Mouse (Mus musculus) CH12.LX (cell line): ENCODE measurements around the gene Olfr221. TPM values are rescaled to one million over a fixed set of nuclear protein-coding genes. Genes with fewer than 3 reads are reported as not detected.
A peak's percentile ranks its signal among the peaks of the same experiment; 100 is the strongest.

Experiments used
- DNase-seq: peaks from one replicate; pipeline ENCODE4 v3.0.0-alpha.2; 2013; ENCODE audit errors: extremely low read depth
- H3K27ac ChIP-seq: 2 replicates; pipeline ENCODE4 v1.5.1; 2012; ENCODE audit warnings: low read depth, mild to moderate bottlenecking, control low read depth, moderate library complexity; ENCODE audit not compliant: insufficient read depth
- H3K27me3 ChIP-seq: replicated peaks from 2 replicates; pipeline ENCODE3; 2012; ENCODE audit warnings: inconsistent platforms
- H3K36me3 ChIP-seq, 2 experiments: replicated peaks in 1 of 2; 2 replicates each; pipeline versions ENCODE3 to v1.6.1; 2012; ENCODE audit warnings: inconsistent platforms in 1 of 2, low read length in 1 of 2, mild to moderate bottlenecking in 1 of 2, mixed read lengths in 1 of 2, moderate library complexity in 1 of 2; ENCODE audit not compliant: control insufficient read depth in 1 of 2, insufficient read depth in 1 of 2
- H3K4me1 ChIP-seq, 2 experiments: 2 replicates each; pipeline ENCODE4 v1.6.1; 2012; ENCODE audit warnings: inconsistent platforms in 1 of 2, moderate library complexity in 1 of 2; ENCODE audit not compliant: insufficient read depth in 2 of 2, control insufficient read depth in 1 of 2
- H3K4me2 ChIP-seq: 2 replicates; pipeline ENCODE4 v1.6.1; 2012; ENCODE audit warnings: low read depth, mild to moderate bottlenecking, control low read depth; ENCODE audit not compliant: poor library complexity, insufficient read depth, severe bottlenecking
- H3K4me3 ChIP-seq, 3 experiments: fragments of 150-350 bp in 1 of 3; sonication (generic) in 1 of 3; replicated peaks in 1 of 3; 2 replicates each; pipeline versions ENCODE3 to v1.5.1; 2011 to 2012; ENCODE audit warnings: low read depth in 2 of 3, low read length in 2 of 3, mild to moderate bottlenecking in 2 of 3, moderate library complexity in 2 of 3, control low read depth in 1 of 3, improper control_type of control experiment in 1 of 3, inconsistent platforms in 1 of 3, mixed read lengths in 1 of 3; ENCODE audit not compliant: poor library complexity in 1 of 3
- H3K79me2 ChIP-seq: replicated peaks from 2 replicates; pipeline ENCODE4 v1.6.1; 2012; ENCODE audit warnings: mild to moderate bottlenecking, moderate library complexity; ENCODE audit not compliant: control insufficient read depth, poor library complexity, insufficient read depth, severe bottlenecking; ENCODE audit errors: extremely low read depth
- H3K9ac ChIP-seq: 2 replicates; pipeline ENCODE4 v1.6.1; 2012; ENCODE audit warnings: low read depth, mild to moderate bottlenecking, control low read depth, moderate library complexity; ENCODE audit not compliant: insufficient read depth
- H3K9me3 ChIP-seq: replicated peaks from 2 replicates; pipeline ENCODE3; 2012; ENCODE audit warnings: low read length, inconsistent platforms, mixed read lengths
- BHLHE40 ChIP-seq: IDR thresholded peaks from 2 replicates; pipeline ENCODE4 v1.6.1; 2011; ENCODE audit warnings: mild to moderate bottlenecking, low read depth, low read length, improper control_type of control experiment
- CHD1 ChIP-seq: IDR thresholded peaks from 2 replicates; pipeline ENCODE4 v1.6.1; 2012; ENCODE audit warnings: low read depth, low read length, improper control_type of control experiment, inconsistent platforms
- CTCF ChIP-seq, 2 experiments: IDR thresholded peaks in 1 of 2; conservative IDR thresholded peaks in 1 of 2; 2 replicates each; pipeline ENCODE4 v1.5.1; 2011 to 2012; ENCODE audit warnings: low read depth in 2 of 2, low read length in 2 of 2, improper control_type of control experiment in 1 of 2, inconsistent platforms in 1 of 2, mild to moderate bottlenecking in 1 of 2, moderate library complexity in 1 of 2
- E2F4 ChIP-seq: IDR thresholded peaks from 2 replicates; pipeline ENCODE4 v1.6.1; 2011; ENCODE audit warnings: low read depth, low read length, improper control_type of control experiment; ENCODE audit not compliant: insufficient replicate concordance
- EP300 ChIP-seq: IDR thresholded peaks from 2 replicates; pipeline ENCODE4 v1.6.1; 2011; ENCODE audit warnings: low read length, improper control_type of control experiment
- IRF4 ChIP-seq: IDR thresholded peaks from 2 replicates; pipeline ENCODE4 v1.6.1; 2014; ENCODE audit warnings: low read depth, mild to moderate bottlenecking, inconsistent platforms, low read length, improper control_type of control experiment
- JUN ChIP-seq: IDR thresholded peaks from 2 replicates; pipeline ENCODE4 v1.6.1; 2011; ENCODE audit warnings: low read depth, mild to moderate bottlenecking, low read length, improper control_type of control experiment, moderate library complexity; ENCODE audit not compliant: insufficient read depth
- MAFK ChIP-seq: IDR thresholded peaks from 2 replicates; pipeline ENCODE4 v1.6.1; 2011; ENCODE audit warnings: low read length, improper control_type of control experiment; ENCODE audit not compliant: insufficient replicate concordance
- MXI1 ChIP-seq: IDR thresholded peaks from 2 replicates; pipeline ENCODE4 v1.6.1; 2011; ENCODE audit warnings: mild to moderate bottlenecking, low read depth, low read length, improper control_type of control experiment
- NELFE ChIP-seq: IDR thresholded peaks from 2 replicates; pipeline ENCODE4 v1.6.1; 2011; ENCODE audit warnings: low read depth, low read length, improper control_type of control experiment
- PAX5 ChIP-seq: IDR thresholded peaks from 2 replicates; pipeline ENCODE4 v1.6.1; 2012; ENCODE audit warnings: low read length, inconsistent platforms, mixed read lengths
- RAD21 ChIP-seq: IDR thresholded peaks from 2 replicates; pipeline ENCODE4 v1.6.1; 2011; ENCODE audit warnings: low read depth, mild to moderate bottlenecking, low read length, improper control_type of control experiment, moderate library complexity
- SIN3A ChIP-seq: IDR thresholded peaks from 2 replicates; pipeline ENCODE4 v1.6.1; 2012; ENCODE audit warnings: low read length, improper control_type of control experiment, inconsistent platforms
- SMC3 ChIP-seq: IDR thresholded peaks from 2 replicates; pipeline ENCODE4 v1.6.1; 2011; ENCODE audit warnings: low read depth, low read length, improper control_type of control experiment
- USF2 ChIP-seq: conservative IDR thresholded peaks from 2 replicates; pipeline ENCODE4 v1.6.1; 2011; ENCODE audit warnings: low read depth, low read length, improper control_type of control experiment
- ZNF384 ChIP-seq: IDR thresholded peaks from 2 replicates; pipeline ENCODE4 v1.6.1; 2012; ENCODE audit warnings: low read depth, low read length, improper control_type of control experiment, inconsistent platforms
- dilution Hi-C: fragments of 300-500 bp; cut with MboI; formaldehyde crosslinking; loops from 2 replicates; pipeline ENCODE4 v1.14.3; 2020; ENCODE audit warnings: low sequenced_read_pairs; ENCODE audit not compliant: extremely low pct_unique_long_range_greater_than_20kb, extremely low pct_ligation_motif_present
- in situ Hi-C: fragments of 300-500 bp; cut with MboI; formaldehyde crosslinking; loops from 3 replicates; pipeline ENCODE4 v1.14.3; 2019; ENCODE audit warnings: low sequenced_read_pairs, low pct_ligation_motif_present, low pct_unique_long_range_greater_than_20kb, mixed read lengths
- polyA plus RNA-seq: library from polyadenylated mRNA; unstranded; fragments of >175 nt; gene quantifications from 2 replicates; pipeline ENCODE4 v1.2.1, GENCODE M21; 2012; ENCODE audit warnings: low read depth; ENCODE audit not compliant: insufficient read length
- total RNA-seq, 2 experiments: library from RNA; depleted of rRNA; stranded (reverse); fragments of 300-350 nt in 1 of 2; fragments of >200 nt in 1 of 2; gene quantifications; 2 replicates each; pipeline ENCODE4 v1.2.3; 2012 to 2014

Gene Olfr221
- total and polyA plus RNA-seq, 3 experiments, result not detected

- no peak overlapping the region for H3K4me3 ChIP-seq
- H3K9me3 ChIP-seq, result no peaks in the 10 kb centered on the region
- in situ Hi-C loops, result no loop called here
- H3K4me2 ChIP-seq, result no peak overlapping the region
- DNase-seq, result no peak
- no peak for TF ChIP-seq IRF4
- TF ChIP-seq E2F4, result no peak
- no peak for TF ChIP-seq JUN
- TF ChIP-seq BHLHE40, result no peak
- no peak for TF ChIP-seq ZNF384
- TF ChIP-seq USF2, result no peak
- TF ChIP-seq CHD1, result no peak
- TF ChIP-seq MXI1, result no peak
- no peak for TF ChIP-seq EP300
- TF ChIP-seq NELFE, result no peak
- TF ChIP-seq SIN3A, result no peak
- TF ChIP-seq PAX5, result no peak
- peaks cover 0 to under 1% of the 10 kb centered on the region in 2 experiments for H3K36me3 ChIP-seq
- peaks cover 0 to 3% of the 10 kb centered on the region in 2 experiments; a peak in 1 of 4 replicates for H3K4me1 ChIP-seq
- H3K27ac ChIP-seq, result no peak overlapping the region
- H3K27me3 ChIP-seq, result peaks cover 2% of the 10 kb centered on the region
- dilution Hi-C loops, result no loop called here
- no peak overlapping the region for H3K9ac ChIP-seq
- H3K79me2 ChIP-seq, result no peaks in the 10 kb centered on the region
Measured at GRCm38 (mm10) chr14:51996866-51997265, 45.4 kb downstream of the Olfr221 start.

- TF ChIP-seq RAD21, result peak; percentile 30
- TF ChIP-seq USF2, result no peak
- peak; percentile 48 for TF ChIP-seq SMC3
- peak; percentile 74 for TF ChIP-seq ZNF384
- no peak for TF ChIP-seq SIN3A
- no peak for TF ChIP-seq NELFE
- no peak for TF ChIP-seq IRF4
- peak; percentile 31 to 65; a peak in 2 of 4 replicates for TF ChIP-seq CTCF (conservative IDR thresholded peaks at IDR 0.05 in 1 of 2, IDR thresholded peaks at IDR 0.05 in 1 of 2; ENCODE audit: low read depth in 2 of 2, low read length in 2 of 2)
- no peak for TF ChIP-seq MAFK
- TF ChIP-seq, all 38 proteins: peak for 4
- Histone ChIP-seq H3K4me3 (no peak overlapping the region), H3K27ac (no peak overlapping the region), H3K4me1 (peaks cover 0 to 3% of the 10 kb centered on the region in 2 experiments; a peak in 1 of 4 replicates), H3K27me3 (peaks cover 2% of the 10 kb centered on the region), H3K9me3 (no peaks in the 10 kb centered on the region), H3K4me2 (no peak overlapping the region), H3K79me2 (no peaks in the 10 kb centered on the region), H3K36me3 (no peaks in the 10 kb centered on the region), H3K9ac (no peak overlapping the region)
- DNase-seq, result no peak
- in situ Hi-C loops, result no loop called here
- dilution Hi-C loops, result no loop called here
Measured at GRCm38 (mm10) chr14:51996231-51996841, 45.9 kb downstream of the Olfr221 start.
